Mouse (Mus musculus): ENCODE measurements at regions not wholly inside any gene's neighbourhood (a gene's known extent, or its start where the extent isn't known, plus 50 kb on each side); places are given as distances from the start of the nearest gene placed in this dataset.

- Histone ChIP-seq H3K36me3 (ENCODE audit: control insufficient read depth, insufficient read depth) (no peaks in the 10 kb centered on the region), H3K4me3 (ENCODE audit: low read depth, low read length) (no peak overlapping the region), H3K27me3 (replicated peaks; ENCODE audit: control insufficient read depth, insufficient read depth, low read length) (no peaks in the 10 kb centered on the region), H3K9me3 (ENCODE audit: control insufficient read depth) (no peaks in the 10 kb centered on the region), H3K4me2 (replicated peaks; ENCODE audit: low read depth) (no peak overlapping the region), H3K27ac (ENCODE audit: low read depth, low read length) (no peak overlapping the region), H3K9ac (ENCODE audit: low read depth, low read length) (no peak overlapping the region), H3K4me1 (replicated peaks; ENCODE audit: control insufficient read depth, insufficient read depth, low read length) (no peaks in the 10 kb centered on the region)
- no peak for TF ChIP-seq CTCF (IDR thresholded peaks at IDR 0.05; ENCODE audit: low read depth)
- WGBS, result 15% methylated on average over 3 of the region's 3 CpGs
- ATAC-seq, result no peak
Measured at GRCm38 (mm10) chr13:60440586-60440985, 161.2 kb upstream of the Dapk1 start.

- WGBS, result 52% methylated on average over 5 of the region's 5 CpGs
- Histone ChIP-seq H3K4me1 (replicated peaks; ENCODE audit: control insufficient read depth, insufficient read depth, low read length) (no peaks in the 10 kb centered on the region), H3K9me3 (ENCODE audit: control insufficient read depth) (no peaks in the 10 kb centered on the region), H3K4me2 (replicated peaks; ENCODE audit: low read depth) (no peak overlapping the region), H3K4me3 (ENCODE audit: low read depth, low read length) (no peak overlapping the region), H3K27ac (ENCODE audit: low read depth, low read length) (no peak overlapping the region), H3K36me3 (ENCODE audit: control insufficient read depth, insufficient read depth) (no peaks in the 10 kb centered on the region), H3K27me3 (replicated peaks; ENCODE audit: control insufficient read depth, insufficient read depth, low read length) (no peaks in the 10 kb centered on the region), H3K9ac (ENCODE audit: low read depth, low read length) (no peak overlapping the region)
- no peak for TF ChIP-seq CTCF (IDR thresholded peaks at IDR 0.05; ENCODE audit: low read depth)
- ATAC-seq, result no peak
Measured at GRCm38 (mm10) chr13:60445164-60445563, 156.6 kb upstream of the Dapk1 start.

- Histone ChIP-seq H3K4me3 (ENCODE audit: low read depth, low read length) (no peak overlapping the region), H3K9me3 (ENCODE audit: control insufficient read depth) (no peaks in the 10 kb centered on the region), H3K9ac (ENCODE audit: low read depth, low read length) (no peak overlapping the region), H3K36me3 (ENCODE audit: control insufficient read depth, insufficient read depth) (no peaks in the 10 kb centered on the region), H3K4me1 (replicated peaks; ENCODE audit: control insufficient read depth, insufficient read depth, low read length) (no peaks in the 10 kb centered on the region), H3K27ac (ENCODE audit: low read depth, low read length) (no peak overlapping the region), H3K4me2 (replicated peaks; ENCODE audit: low read depth) (no peak overlapping the region), H3K27me3 (replicated peaks; ENCODE audit: control insufficient read depth, insufficient read depth, low read length) (no peaks in the 10 kb centered on the region)
- WGBS, result 64% methylated on average over 5 of the region's 5 CpGs
- TF ChIP-seq CTCF (IDR thresholded peaks at IDR 0.05; ENCODE audit: low read depth), result peak; percentile 57
- no peak for ATAC-seq
Measured at GRCm38 (mm10) chr13:60446926-60447325, 154.8 kb upstream of the Dapk1 start.

GRCm38 (mm10) chr13:60450721-60451506, 150.8 kb upstream of the Dapk1 start:
- H3K9me3 ChIP-seq (ENCODE audit: control insufficient read depth), result no peaks in the 10 kb centered on the region
- no peak overlapping the region for H3K9ac ChIP-seq (ENCODE audit: low read depth, low read length)
- no peak overlapping the region for H3K4me3 ChIP-seq (ENCODE audit: low read depth, low read length)
- no peaks in the 10 kb centered on the region for H3K4me1 ChIP-seq (replicated peaks; ENCODE audit: control insufficient read depth, insufficient read depth, low read length)
- no peaks in the 10 kb centered on the region for H3K27me3 ChIP-seq (replicated peaks; ENCODE audit: control insufficient read depth, insufficient read depth, low read length)
- no peak for ATAC-seq
- no peak overlapping the region for H3K27ac ChIP-seq (ENCODE audit: low read depth, low read length)
- H3K36me3 ChIP-seq (ENCODE audit: control insufficient read depth, insufficient read depth), result no peaks in the 10 kb centered on the region
- H3K4me2 ChIP-seq (replicated peaks; ENCODE audit: low read depth), result no peak overlapping the region
- no peak for TF ChIP-seq CTCF (IDR thresholded peaks at IDR 0.05; ENCODE audit: low read depth)
- 61% methylated on average over 10 of the region's 10 CpGs for WGBS

- no peak for TF ChIP-seq CTCF (IDR thresholded peaks at IDR 0.05; ENCODE audit: low read depth)
- no peak overlapping the region for H3K27ac ChIP-seq (ENCODE audit: low read depth, low read length)
- no peak for ATAC-seq
- H3K36me3 ChIP-seq (ENCODE audit: control insufficient read depth, insufficient read depth), result no peaks in the 10 kb centered on the region
- H3K9ac ChIP-seq (ENCODE audit: low read depth, low read length), result no peak overlapping the region
- WGBS, result 90% methylated on average over 9 of the region's 9 CpGs
- H3K9me3 ChIP-seq (ENCODE audit: control insufficient read depth), result no peaks in the 10 kb centered on the region
- H3K4me2 ChIP-seq (replicated peaks; ENCODE audit: low read depth), result no peak overlapping the region
- no peak overlapping the region for H3K4me3 ChIP-seq (ENCODE audit: low read depth, low read length)
- H3K4me1 ChIP-seq (replicated peaks; ENCODE audit: control insufficient read depth, insufficient read depth, low read length), result no peaks in the 10 kb centered on the region
- no peaks in the 10 kb centered on the region for H3K27me3 ChIP-seq (replicated peaks; ENCODE audit: control insufficient read depth, insufficient read depth, low read length)
Measured at GRCm38 (mm10) chr13:60453821-60454483, 147.8 kb upstream of the Dapk1 start.

- H3K4me2 ChIP-seq (replicated peaks; ENCODE audit: low read depth), result 0 out of 2 replicates have a peak overlapping the region, but pooled peaks have one; percentile 21
- no peaks in the 10 kb centered on the region for H3K4me1 ChIP-seq (replicated peaks; ENCODE audit: control insufficient read depth, insufficient read depth, low read length)
- WGBS, result 20% methylated on average over 15 of the region's 15 CpGs
- H3K36me3 ChIP-seq (ENCODE audit: control insufficient read depth, insufficient read depth), result no peaks in the 10 kb centered on the region
- no peaks in the 10 kb centered on the region for H3K9me3 ChIP-seq (ENCODE audit: control insufficient read depth)
- H3K9ac ChIP-seq (ENCODE audit: low read depth, low read length), result no peak overlapping the region
- H3K27me3 ChIP-seq (replicated peaks; ENCODE audit: control insufficient read depth, insufficient read depth, low read length), result no peaks in the 10 kb centered on the region
- TF ChIP-seq CTCF (IDR thresholded peaks at IDR 0.05; ENCODE audit: low read depth), result no peak
- no peak for ATAC-seq
- H3K27ac ChIP-seq (ENCODE audit: low read depth, low read length), result no peak overlapping the region
- no peak overlapping the region for H3K4me3 ChIP-seq (ENCODE audit: low read depth, low read length)
Measured at GRCm38 (mm10) chr13:60455033-60455619, 146.6 kb upstream of the Dapk1 start.
